Mouse (Mus musculus) intestine, embryonic 14.5 days (tissue): ENCODE measurements around the gene Arid5b. TPM values are rescaled to one million over a fixed set of nuclear protein-coding genes. Genes with fewer than 3 reads are reported as not detected.

Source experiments
- ATAC-seq: fragments of 200-750 bp; cut with Nextera tagmentation; replicated peaks from 2 replicates; pipeline ENCODE4 v1.8.0; 2017; ENCODE audit warnings: low read depth, moderate number of reproducible peaks, moderate TSS enrichment, moderate library complexity; ENCODE audit not compliant: low FRiP score, low TSS enrichment
- DNase-seq: peaks from one replicate; pipeline ENCODE4 v3.0.0-alpha.2; 2018; ENCODE audit warnings: low spot score
- H3K27ac ChIP-seq: fragments of 300-500 bp; sonication (generic); 2 replicates; pipeline ENCODE4 v1.5.1; 2014; ENCODE audit warnings: low read depth, mild to moderate bottlenecking, control low read depth
- H3K27me3 ChIP-seq: fragments of 300-500 bp; sonication (generic); replicated peaks from 2 replicates; pipeline ENCODE4 v1.6.1; 2014; ENCODE audit warnings: low read length, control low read depth; ENCODE audit not compliant: control insufficient read depth, insufficient read depth
- H3K36me3 ChIP-seq: fragments of 300-500 bp; sonication (generic); 2 replicates; pipeline ENCODE4 v1.6.1; 2014; ENCODE audit warnings: low read length, control low read depth; ENCODE audit not compliant: control insufficient read depth, insufficient read depth
- H3K4me1 ChIP-seq: fragments of 300-500 bp; sonication (generic); replicated peaks from 2 replicates; pipeline ENCODE4 v1.6.1; 2014; ENCODE audit warnings: low read length, control low read depth, mixed read lengths; ENCODE audit not compliant: control insufficient read depth, insufficient read depth
- H3K4me2 ChIP-seq: fragments of 300-500 bp; sonication (generic); 2 replicates; pipeline ENCODE4 v1.6.1; 2014; ENCODE audit warnings: low read length
- H3K4me3 ChIP-seq: fragments of 300-500 bp; sonication (generic); 2 replicates; pipeline ENCODE4 v1.5.1; 2014; ENCODE audit warnings: low read depth, low read length, control low read depth, mixed read lengths
- H3K9ac ChIP-seq: fragments of 300-500 bp; sonication (generic); 2 replicates; pipeline ENCODE4 v1.6.1; 2014; ENCODE audit warnings: mild to moderate bottlenecking, low read length
- H3K9me3 ChIP-seq: fragments of 300-500 bp; sonication (generic); 2 replicates; pipeline ENCODE4 v1.6.1; 2016; ENCODE audit warnings: low read length, control low read depth; ENCODE audit not compliant: control insufficient read depth
- WGBS: fragments of 180-500 bp; shearing (Covaris S2); extraction: QIAGEN DNeasy Blood & Tissue Kit; methylation state at CpG from one replicate; pipeline ENCODE4 v1.1.7; 2014; 5-methylcytosine and 5-hydroxymethylcytosine counted together
- polyA plus RNA-seq: library from polyadenylated mRNA; unstranded; fragments of >200 nt; fragmentation: Nextera tagmentation; extraction: Ambion mirVana; gene quantifications from 2 replicates; pipeline ENCODE4 v1.2.1, GENCODE M21; 2014

Gene Arid5b
- polyA plus RNA-seq, 1 experiment from 2014 or later, result 34.0 TPM

- no peaks in the 10 kb centered on the region for H3K27me3 ChIP-seq
- H3K4me1 ChIP-seq, result no peaks in the 10 kb centered on the region
- peaks cover 3% of the 10 kb centered on the region; the same call in 1 of the 2 replicates for H3K9me3 ChIP-seq
- no peak for ATAC-seq
- no peak overlapping the region for H3K27ac ChIP-seq
- no peak overlapping the region for H3K4me3 ChIP-seq
- no peak for DNase-seq
- H3K36me3 ChIP-seq, result no peaks in the 10 kb centered on the region
- 87% methylated on average over 6 of the region's 6 CpGs for WGBS
- no peak overlapping the region for H3K9ac ChIP-seq
- no peak overlapping the region for H3K4me2 ChIP-seq
These were observed 223.8 kb downstream of the Arid5b start for GRCm38 (mm10) chr10:68054706-68055105.

DNA sequence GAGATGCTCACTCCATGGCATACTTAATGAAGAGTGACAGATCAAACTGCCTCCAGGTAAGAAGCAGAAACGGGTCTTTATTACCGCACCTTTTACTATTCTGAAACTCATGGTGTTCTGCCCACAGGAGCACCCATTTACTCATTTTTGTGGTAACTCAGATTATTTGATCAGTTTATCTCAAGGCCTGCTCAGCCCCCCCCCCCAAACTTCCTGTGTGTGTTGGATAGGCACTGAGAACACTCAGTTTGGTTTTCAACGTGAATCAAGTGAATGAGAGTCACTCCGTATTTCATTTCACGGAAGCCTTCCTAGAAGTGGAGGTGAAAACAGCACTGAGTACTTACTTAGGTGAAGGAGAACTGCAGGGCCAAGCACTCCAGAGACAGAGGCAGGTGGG, 224.4 kb downstream of the Arid5b start:
- ATAC-seq, result no peak
- H3K27ac ChIP-seq, result no peak overlapping the region
- WGBS, result 84% methylated on average over 5 of the region's 5 CpGs
- no peaks in the 10 kb centered on the region for H3K36me3 ChIP-seq
- DNase-seq, result no peak
- no peak overlapping the region for H3K9ac ChIP-seq
- H3K4me1 ChIP-seq, result no peaks in the 10 kb centered on the region
- H3K4me3 ChIP-seq, result no peak overlapping the region
- peaks cover 3% of the 10 kb centered on the region; the same call in 1 of the 2 replicates for H3K9me3 ChIP-seq
- H3K27me3 ChIP-seq, result no peaks in the 10 kb centered on the region
- H3K4me2 ChIP-seq, result no peak overlapping the region

- DNase-seq (no peak), ATAC-seq (no peak)
- Histone ChIP-seq H3K27ac (no peak overlapping the region), H3K4me1 (no peaks in the 10 kb centered on the region), H3K27me3 (no peaks in the 10 kb centered on the region), H3K4me3 (no peak overlapping the region), H3K4me2 (no peak overlapping the region), H3K36me3 (no peaks in the 10 kb centered on the region), H3K9me3 (no peaks in the 10 kb centered on the region), H3K9ac (no peak overlapping the region)
- 90% methylated on average over 8 of the region's 8 CpGs for WGBS
These were observed 226.2 kb downstream of the Arid5b start for GRCm38 (mm10) chr10:68052307-68052706.

GRCm38 (mm10) chr10:68051316-68051933, 227.1 kb downstream of the Arid5b start:
- no peak overlapping the region for H3K4me2 ChIP-seq
- no peaks in the 10 kb centered on the region for H3K4me1 ChIP-seq
- no peak overlapping the region for H3K9ac ChIP-seq
- H3K27me3 ChIP-seq, result no peaks in the 10 kb centered on the region
- no peak overlapping the region for H3K4me3 ChIP-seq
- no peak for DNase-seq
- H3K9me3 ChIP-seq, result no peaks in the 10 kb centered on the region
- H3K27ac ChIP-seq, result no peak overlapping the region
- WGBS, result 89% methylated on average over 14 of the region's 14 CpGs
- no peak for ATAC-seq
- no peaks in the 10 kb centered on the region for H3K36me3 ChIP-seq

GRCm38 (mm10) chr10:68050882-68051281, 227.7 kb downstream of the Arid5b start:
- no peaks in the 10 kb centered on the region for H3K36me3 ChIP-seq
- H3K9ac ChIP-seq, result no peak overlapping the region
- no peak overlapping the region for H3K27ac ChIP-seq
- no peaks in the 10 kb centered on the region for H3K27me3 ChIP-seq
- H3K9me3 ChIP-seq, result no peaks in the 10 kb centered on the region
- DNase-seq (no peak), ATAC-seq (no peak)
- no peak overlapping the region for H3K4me2 ChIP-seq
- no peaks in the 10 kb centered on the region for H3K4me1 ChIP-seq
- H3K4me3 ChIP-seq, result no peak overlapping the region
- 88% methylated on average over 13 of the region's 13 CpGs for WGBS

DNA sequence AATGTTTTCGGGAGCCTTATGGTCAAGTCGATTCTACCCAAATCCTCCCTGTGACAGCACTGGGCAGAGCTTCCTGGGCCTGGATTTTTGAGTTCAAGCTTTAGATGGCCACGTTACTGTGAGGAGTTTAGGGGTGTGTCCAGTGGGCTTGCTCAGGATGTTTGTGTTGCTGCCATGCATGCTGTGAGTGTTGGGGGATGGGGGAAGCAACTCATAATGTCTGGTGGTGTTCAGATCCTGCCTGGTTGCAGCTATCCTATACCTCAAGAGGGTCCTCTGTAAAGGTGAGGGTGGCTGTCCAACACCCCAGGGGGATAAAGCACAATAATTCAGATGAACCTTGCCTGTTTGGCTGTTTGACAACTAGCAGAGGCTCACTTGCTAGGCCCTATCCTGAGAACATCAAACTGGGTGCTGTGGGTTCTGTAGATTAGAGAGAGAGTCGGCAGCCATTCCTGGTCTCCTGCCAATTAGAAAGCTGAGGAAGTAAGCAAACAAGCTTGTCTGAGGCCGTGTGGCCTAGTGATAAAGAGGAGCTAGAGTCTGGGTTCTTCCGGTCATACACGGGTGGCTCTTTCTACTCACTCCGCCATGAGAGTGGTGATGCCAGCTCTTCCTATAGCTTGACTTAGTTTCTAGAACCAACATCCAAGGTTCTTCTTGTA, 229.8 kb downstream of the Arid5b start:
- DNase-seq (no peak), ATAC-seq (no peak)
- Histone ChIP-seq H3K36me3 (no peaks in the 10 kb centered on the region), H3K4me2 (no peak overlapping the region), H3K27ac (no peak overlapping the region), H3K9ac (no peak overlapping the region), H3K9me3 (no peaks in the 10 kb centered on the region), H3K4me1 (no peaks in the 10 kb centered on the region; the same call in 1 of the 2 replicates), H3K4me3 (no peak overlapping the region), H3K27me3 (no peaks in the 10 kb centered on the region)
- WGBS, result 80% methylated on average over 8 of the region's 8 CpGs

DNA sequence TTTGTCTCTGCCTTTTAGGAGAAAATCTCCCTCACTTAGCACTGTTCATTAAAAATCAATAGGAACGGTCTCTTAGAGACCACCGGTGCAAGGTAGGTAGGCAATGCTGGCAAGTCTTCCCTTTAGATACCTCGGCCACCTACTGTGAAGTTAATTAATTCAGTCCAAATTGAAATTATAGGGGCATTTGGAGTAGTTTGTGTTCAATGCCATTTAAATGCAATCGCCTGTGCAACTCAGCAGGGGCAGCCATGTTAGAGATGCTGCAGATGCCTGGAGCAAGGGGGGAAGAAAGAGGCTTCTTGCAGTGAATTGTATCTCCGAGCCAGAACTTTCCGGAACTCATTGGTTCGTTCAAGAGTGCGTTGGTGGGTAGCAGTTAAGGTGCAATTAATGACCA, 233.7 kb downstream of the Arid5b start:
- no peaks in the 10 kb centered on the region for H3K27me3 ChIP-seq
- WGBS, result 93% methylated on average over 8 of the region's 8 CpGs

DNA sequence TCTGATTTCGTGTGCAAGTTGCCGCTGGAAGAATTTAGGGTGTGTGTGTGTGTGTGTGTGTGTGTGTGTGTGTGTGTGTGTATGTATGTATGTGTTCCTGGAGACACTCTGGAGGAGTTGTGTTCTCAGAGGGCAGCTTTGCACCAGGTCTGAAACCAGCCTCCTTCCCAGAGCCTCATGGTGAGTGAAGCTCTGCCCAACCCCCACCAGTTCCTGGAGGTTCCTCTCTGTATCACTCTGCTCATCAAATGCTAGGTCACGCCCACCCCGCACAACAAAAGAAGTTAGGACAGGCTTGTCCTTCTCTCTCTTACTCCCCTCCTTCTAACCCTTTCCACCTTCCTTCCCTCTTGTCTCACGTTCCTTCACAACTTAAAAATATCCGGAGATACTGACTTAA, 234.6 kb downstream of the Arid5b start:
- no peak for ATAC-seq
- no peaks in the 10 kb centered on the region for H3K9me3 ChIP-seq
- 57% methylated on average over 6 of the region's 6 CpGs for WGBS
- peaks cover 7% of the 10 kb centered on the region; the same call in 1 of the 2 replicates for H3K36me3 ChIP-seq
- peaks cover 4% of the 10 kb centered on the region; the same call in 1 of the 2 replicates for H3K4me1 ChIP-seq
- H3K9ac ChIP-seq, result no peak overlapping the region
- H3K4me3 ChIP-seq, result no peak overlapping the region
- no peaks in the 10 kb centered on the region for H3K27me3 ChIP-seq
- H3K27ac ChIP-seq, result no peak overlapping the region
- no peak for DNase-seq
- no peak overlapping the region for H3K4me2 ChIP-seq

More for the DNA sequence above, 233.7 kb downstream of the Arid5b start:
- DNase-seq (no peak), ATAC-seq (no peak)
- Histone ChIP-seq H3K9me3 (no peaks in the 10 kb centered on the region), H3K4me3 (no peak overlapping the region), H3K4me2 (no peak overlapping the region), H3K9ac (no peak overlapping the region), H3K27ac (no peak overlapping the region), H3K36me3 (peaks cover 7% of the 10 kb centered on the region; the same call in 1 of the 2 replicates), H3K4me1 (peaks cover 4% of the 10 kb centered on the region; the same call in 1 of the 2 replicates)
